Mouse (Mus musculus) embryonic facial prominence, embryonic 11.5 days (tissue): ENCODE results near the gene Patj. TPM values are rescaled to one million over a fixed set of nuclear protein-coding genes. Genes with fewer than 3 reads are reported as not detected.

ENCODE experiments used
- ATAC-seq: fragments of 200-750 bp; cut with Nextera tagmentation; replicated peaks from 2 replicates; pipeline ENCODE4 v1.8.0; 2017; ENCODE audit warnings: low read depth; ENCODE audit not compliant: insufficient number of reproducible peaks, low FRiP score, low TSS enrichment
- DNase-seq: peaks from one replicate; pipeline ENCODE4 v3.0.0-alpha.2; 2015; ENCODE audit warnings: low spot score
- H3K27ac ChIP-seq: fragments of 300-500 bp; sonication (generic); replicated peaks from 2 replicates; pipeline ENCODE4 v1.5.1; 2014; ENCODE audit warnings: mild to moderate bottlenecking, low read depth, low read length, control low read depth
- H3K27me3 ChIP-seq: fragments of 300-500 bp; sonication (generic); 2 replicates; pipeline ENCODE4 v1.6.1; 2014; ENCODE audit warnings: mild to moderate bottlenecking, low read length, moderate library complexity, mixed read lengths; ENCODE audit not compliant: control insufficient read depth, insufficient read depth
- H3K36me3 ChIP-seq: fragments of 300-500 bp; sonication (generic); replicated peaks from 2 replicates; pipeline ENCODE4 v1.6.1; 2014; ENCODE audit warnings: low read depth, mild to moderate bottlenecking, low read length, moderate library complexity, mixed read lengths; ENCODE audit not compliant: control insufficient read depth, insufficient read depth
- H3K4me1 ChIP-seq: fragments of 300-500 bp; sonication (generic); 2 replicates; pipeline ENCODE4 v1.6.1; 2014; ENCODE audit warnings: low read length, mixed read lengths; ENCODE audit not compliant: control insufficient read depth, insufficient read depth
- H3K4me2 ChIP-seq: fragments of 300-500 bp; sonication (generic); 2 replicates; pipeline ENCODE4 v1.6.1; 2014; ENCODE audit warnings: low read depth, mild to moderate bottlenecking, control low read depth, low read length, moderate library complexity
- H3K4me3 ChIP-seq: fragments of 300-500 bp; sonication (generic); 2 replicates; pipeline ENCODE4 v1.5.1; 2014; ENCODE audit warnings: low read depth, low read length, control low read depth
- H3K9ac ChIP-seq: fragments of 300-500 bp; sonication (generic); replicated peaks from 2 replicates; pipeline ENCODE4 v1.6.1; 2014; ENCODE audit warnings: mild to moderate bottlenecking, control low read depth, low read length
- H3K9me3 ChIP-seq: fragments of 300-500 bp; sonication (generic); replicated peaks from 2 replicates; pipeline ENCODE4 v1.6.1; 2016; ENCODE audit warnings: mild to moderate bottlenecking, low read length, inconsistent platforms, mixed read lengths; ENCODE audit not compliant: control insufficient read depth
- WGBS: fragments of 180-500 bp; shearing (Covaris S2); extraction: QIAGEN DNeasy Blood & Tissue Kit; methylation state at CpG from one replicate; pipeline ENCODE4 v1.1.7; 2014; 5-methylcytosine and 5-hydroxymethylcytosine counted together
- polyA plus RNA-seq: library from polyadenylated mRNA; unstranded; fragments of >200 nt; fragmentation: Nextera tagmentation; extraction: Ambion mirVana; gene quantifications from 2 replicates; pipeline ENCODE4 v1.2.1, GENCODE M21; 2014

Gene Patj
- polyA plus RNA-seq, 1 experiment from 2014 or later: 13.2 TPM

GRCm38 (mm10) chr4:98688116-98688515 is 292.5 kb downstream of the Patj start:
- Histone ChIP-seq H3K27me3 (no peaks in the 10 kb centered on the region), H3K9ac (no peak overlapping the region), H3K9me3 (no peaks in the 10 kb centered on the region), H3K4me2 (no peak overlapping the region), H3K4me3 (no peak overlapping the region), H3K27ac (no peak overlapping the region), H3K36me3 (no peaks in the 10 kb centered on the region), H3K4me1 (no peaks in the 10 kb centered on the region)
- ATAC-seq: no peak
- DNase-seq: no peak
- 87% methylated on average over 11 of the region's 11 CpGs for WGBS

- Histone ChIP-seq H3K27ac (no peak overlapping the region), H3K36me3 (no peaks in the 10 kb centered on the region), H3K9me3 (no peaks in the 10 kb centered on the region), H3K4me3 (no peak overlapping the region), H3K27me3 (no peaks in the 10 kb centered on the region), H3K4me2 (no peak overlapping the region), H3K9ac (no peak overlapping the region), H3K4me1 (no peaks in the 10 kb centered on the region)
- 86% methylated on average over 9 of the region's 9 CpGs for WGBS
- no peak for ATAC-seq
- no peak for DNase-seq
Measured at GRCm38 (mm10) chr4:98688520-98688919, 292.9 kb downstream of the Patj start.

DNA sequence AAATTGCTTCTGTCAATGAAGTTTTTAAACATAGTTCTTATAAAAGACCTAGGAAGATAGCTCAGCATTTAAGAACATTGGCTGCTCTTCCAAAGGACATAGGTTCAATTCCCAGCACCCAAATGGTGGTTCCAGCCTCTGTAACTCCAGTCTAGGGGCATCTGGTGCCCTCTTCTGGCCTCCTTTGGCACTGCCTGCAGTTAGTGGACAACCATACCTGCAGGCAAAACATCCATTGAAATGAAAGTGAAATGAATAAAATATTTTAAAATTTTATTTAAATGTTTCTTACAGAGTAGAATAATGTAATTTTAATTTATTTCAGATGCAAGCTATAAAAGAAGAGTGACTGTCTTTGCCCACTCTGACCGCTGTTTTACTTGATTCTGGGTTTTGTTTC is 294.4 kb downstream of the Patj start:
- ATAC-seq (no peak), DNase-seq (no peak)
- H3K27me3 ChIP-seq: no peaks in the 10 kb centered on the region
- H3K9me3 ChIP-seq: no peaks in the 10 kb centered on the region
- H3K27ac ChIP-seq: no peak overlapping the region
- H3K4me3 ChIP-seq: no peak overlapping the region
- no peaks in the 10 kb centered on the region for H3K36me3 ChIP-seq
- H3K4me1 ChIP-seq: no peaks in the 10 kb centered on the region
- 100% methylated on average over 1 of the region's 1 CpGs for WGBS
- no peak overlapping the region for H3K9ac ChIP-seq
- no peak overlapping the region for H3K4me2 ChIP-seq

GRCm38 (mm10) chr4:98693465-98694185 is 298.0 kb downstream of the Patj start:
- Histone ChIP-seq H3K4me1 (no peaks in the 10 kb centered on the region), H3K27ac (no peak overlapping the region), H3K9me3 (no peaks in the 10 kb centered on the region), H3K9ac (no peak overlapping the region), H3K36me3 (no peaks in the 10 kb centered on the region), H3K4me3 (no peak overlapping the region), H3K4me2 (no peak overlapping the region), H3K27me3 (no peaks in the 10 kb centered on the region)
- ATAC-seq (no peak), DNase-seq (no peak)
- WGBS: 68% methylated on average over 9 of the region's 9 CpGs

GRCm38 (mm10) chr4:98697932-98698331 is 302.3 kb downstream of the Patj start:
- Histone ChIP-seq H3K4me2 (no peak overlapping the region), H3K27ac (no peak overlapping the region), H3K36me3 (no peaks in the 10 kb centered on the region), H3K9me3 (no peaks in the 10 kb centered on the region), H3K4me3 (no peak overlapping the region), H3K9ac (no peak overlapping the region), H3K4me1 (no peaks in the 10 kb centered on the region), H3K27me3 (no peaks in the 10 kb centered on the region)
- no peak for ATAC-seq
- DNase-seq: no peak
- 79% methylated on average over 4 of the region's 4 CpGs for WGBS

- Histone ChIP-seq H3K36me3 (no peaks in the 10 kb centered on the region), H3K27me3 (no peaks in the 10 kb centered on the region), H3K27ac (no peak overlapping the region), H3K9ac (no peak overlapping the region), H3K4me1 (no peaks in the 10 kb centered on the region), H3K4me3 (no peak overlapping the region), H3K4me2 (no peak overlapping the region), H3K9me3 (no peaks in the 10 kb centered on the region)
- no peak for DNase-seq
- no peak for ATAC-seq
- 38% methylated on average over 3 of the region's 3 CpGs for WGBS
Measured at GRCm38 (mm10) chr4:98698921-98699320, 303.3 kb downstream of the Patj start.

DNA sequence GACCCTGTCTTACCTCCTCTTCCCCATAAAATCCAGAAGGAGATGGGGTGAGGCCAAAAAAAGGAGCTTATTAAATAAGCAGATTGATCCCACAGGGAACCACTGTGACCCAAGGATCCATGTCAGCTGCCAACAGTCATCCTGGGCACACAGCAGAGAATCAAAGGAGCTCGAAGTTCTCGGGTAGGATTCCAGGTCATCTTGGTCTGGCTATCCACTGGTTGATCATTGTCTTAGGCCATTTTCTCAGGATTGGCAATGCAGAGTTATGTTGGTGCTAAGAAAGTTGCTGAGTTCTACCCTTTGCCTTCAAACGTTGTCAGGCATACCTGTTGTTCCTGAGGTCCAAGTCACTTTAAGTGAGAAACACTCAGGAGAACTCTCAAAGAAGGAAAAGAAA is 304.6 kb downstream of the Patj start:
- 92% methylated on average over 3 of the region's 3 CpGs for WGBS
- no peak for ATAC-seq
- Histone ChIP-seq H3K4me3 (no peak overlapping the region), H3K9me3 (no peaks in the 10 kb centered on the region), H3K27ac (no peak overlapping the region), H3K9ac (no peak overlapping the region), H3K27me3 (no peaks in the 10 kb centered on the region), H3K4me1 (no peaks in the 10 kb centered on the region), H3K4me2 (no peak overlapping the region), H3K36me3 (no peaks in the 10 kb centered on the region)
- no peak for DNase-seq

DNA sequence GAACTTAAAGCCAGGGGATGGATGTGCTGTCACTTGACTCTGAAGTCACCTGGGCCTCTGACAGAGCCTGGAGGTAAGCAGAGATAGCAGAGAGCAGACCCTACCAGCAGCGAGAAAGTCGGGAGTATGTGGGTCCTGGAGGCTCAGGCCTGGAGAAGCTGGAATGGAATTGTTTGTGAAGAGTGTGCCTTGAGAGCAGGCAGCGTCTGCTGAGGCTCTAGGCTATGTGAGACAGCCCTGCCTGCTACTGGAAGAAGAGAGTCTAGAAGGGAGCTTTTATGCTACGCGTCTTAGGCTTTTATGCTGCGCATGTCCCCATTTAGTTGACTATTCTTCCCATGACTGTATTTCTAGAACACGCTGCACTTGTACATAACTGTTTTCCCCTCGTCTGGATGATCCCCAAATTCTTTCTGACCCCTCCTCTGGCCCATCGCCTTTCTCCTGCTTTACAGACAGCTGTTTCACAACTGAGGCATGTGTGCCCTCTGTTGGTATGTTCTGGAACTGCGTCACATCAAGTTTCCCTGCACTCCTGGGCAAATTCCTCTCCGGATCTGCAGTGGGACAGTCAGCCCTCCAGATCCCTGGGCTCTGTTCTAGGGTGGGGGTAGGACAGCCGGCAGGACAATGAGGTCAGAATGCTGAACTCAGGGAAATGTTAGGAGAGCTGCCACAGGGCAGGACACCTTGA is 306.8 kb downstream of the Patj start:
- H3K9me3 ChIP-seq: no peaks in the 10 kb centered on the region
- no peak overlapping the region for H3K4me3 ChIP-seq
- no peak overlapping the region for H3K9ac ChIP-seq
- DNase-seq (peak; percentile 84), ATAC-seq (0 out of 2 replicates have a peak, but pooled peaks have one; percentile 19)
- H3K27me3 ChIP-seq: no peaks in the 10 kb centered on the region
- H3K36me3 ChIP-seq: no peaks in the 10 kb centered on the region
- H3K4me1 ChIP-seq: no peaks in the 10 kb centered on the region
- H3K27ac ChIP-seq: no peak overlapping the region
- no peak overlapping the region for H3K4me2 ChIP-seq
- 34% methylated on average over 12 of the region's 12 CpGs for WGBS
